Mouse (Mus musculus): ENCODE measurements around the gene Iqce. TPM values are rescaled to one million over a fixed set of nuclear protein-coding genes. Genes with fewer than 3 reads are reported as not detected.

Gene Iqce
- polyA plus RNA-seq, 1 experiment from 2014 or later = 25.1 TPM

GRCm38 (mm10) chr5:140633432-140633831, 68.7 kb downstream of the Iqce start:
- WGBS = 86% methylated on average over 7 of the region's 7 CpGs
- no peak; the same call in 1 of the 2 replicates for ATAC-seq (replicated peaks)

DNA sequence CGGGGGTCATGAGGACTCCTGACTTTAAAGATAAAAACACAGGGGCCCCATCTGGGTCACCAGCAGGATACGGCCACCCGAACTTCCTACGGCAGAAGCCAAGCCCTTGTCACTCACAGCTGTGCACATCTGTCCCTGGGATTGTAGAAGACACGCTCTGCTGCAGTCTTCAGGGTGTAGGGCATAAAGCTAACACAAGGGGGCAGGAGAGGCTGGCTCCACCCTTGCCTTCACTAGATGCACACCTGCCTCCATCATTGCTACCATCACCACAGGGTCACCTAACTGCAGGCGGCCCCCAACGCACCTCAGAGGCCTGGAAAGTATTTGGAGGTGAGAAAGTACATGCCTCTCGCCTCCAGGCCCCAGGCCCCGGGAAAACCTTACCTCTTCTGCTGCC, 73.2 kb downstream of the Iqce start:
- 96% methylated on average over 9 of the region's 9 CpGs for WGBS
- Histone ChIP-seq H3K4me3 (no peak overlapping the region), H3K27me3 (no peaks in the 10 kb centered on the region), H3K4me1 (0 out of 2 replicates have a peak, but pooled peaks cover 7% of the 10 kb centered on the region), H3K36me3 (peaks cover 94% of the 10 kb centered on the region), H3K4me2 (replicated peaks) (no peak overlapping the region), H3K9ac (replicated peaks) (no peak overlapping the region), H3K9me3 (no peaks in the 10 kb centered on the region), H3K27ac (replicated peaks) (no peak overlapping the region)
- no peak for ATAC-seq (replicated peaks)

More at GRCm38 (mm10) chr5:140633432-140633831, 68.7 kb downstream of the Iqce start:
- H3K9me3 ChIP-seq = no peaks in the 10 kb centered on the region
- H3K9ac ChIP-seq (replicated peaks) = no peak overlapping the region
- peaks cover 11% of the 10 kb centered on the region for H3K4me1 ChIP-seq
- H3K27ac ChIP-seq (replicated peaks) = no peak overlapping the region
- H3K4me2 ChIP-seq (replicated peaks) = no peak overlapping the region
- H3K36me3 ChIP-seq = peaks cover 87% of the 10 kb centered on the region
- H3K27me3 ChIP-seq = no peaks in the 10 kb centered on the region
- H3K4me3 ChIP-seq = no peak overlapping the region

DNA sequence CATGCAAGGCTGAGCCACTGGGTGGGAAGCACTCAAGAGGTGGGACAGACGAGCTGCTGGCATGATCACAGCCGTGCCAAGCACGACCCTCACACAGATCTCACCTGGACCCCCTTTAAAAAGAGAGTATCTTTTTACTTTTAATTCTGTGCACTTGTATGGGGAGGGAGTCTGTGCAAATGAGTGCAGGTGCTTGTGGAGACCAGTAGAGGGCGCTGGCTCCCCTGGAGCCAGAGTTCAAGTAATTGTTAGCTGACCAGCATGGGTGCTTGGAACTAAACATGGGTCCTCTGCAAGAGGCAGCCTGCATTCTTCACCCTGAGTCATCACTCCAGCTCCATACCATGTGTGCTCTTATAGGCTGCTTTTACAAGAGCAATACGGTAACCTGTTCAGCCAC, 74.6 kb downstream of the Iqce start:
- Histone ChIP-seq H3K27me3 (no peaks in the 10 kb centered on the region), H3K4me1 (0 out of 2 replicates have a peak, but pooled peaks cover 7% of the 10 kb centered on the region), H3K36me3 (peaks cover 94% of the 10 kb centered on the region), H3K4me3 (no peak overlapping the region), H3K27ac (replicated peaks) (no peak overlapping the region), H3K9ac (replicated peaks) (no peak overlapping the region), H3K4me2 (replicated peaks) (no peak overlapping the region), H3K9me3 (no peaks in the 10 kb centered on the region)
- 91% methylated on average over 5 of the region's 5 CpGs for WGBS
- ATAC-seq (replicated peaks) = no peak

DNA sequence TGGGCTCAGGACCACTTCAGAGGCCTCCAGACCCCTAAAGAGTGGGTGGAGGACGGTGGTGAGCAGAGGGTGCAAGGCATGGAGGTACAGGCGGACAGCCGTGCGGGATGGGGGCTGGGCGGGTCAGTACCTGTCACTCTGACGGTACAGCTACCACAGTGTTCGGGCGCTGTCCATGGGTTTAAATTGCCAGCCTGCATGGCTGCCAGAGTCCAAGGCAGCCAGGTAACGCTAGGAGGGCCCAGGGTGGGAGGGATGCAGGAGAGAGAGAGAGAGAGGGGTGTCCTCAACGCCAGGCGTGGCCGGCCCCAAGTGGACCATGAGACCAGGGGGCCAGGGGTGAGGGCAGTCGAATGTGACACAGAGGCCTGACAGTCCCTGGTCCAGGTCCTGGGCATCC, 77.2 kb downstream of the Iqce start:
- H3K4me1 ChIP-seq = peaks cover 14% of the 10 kb centered on the region
- peaks cover 85% of the 10 kb centered on the region for H3K36me3 ChIP-seq
- H3K4me3 ChIP-seq = no peak overlapping the region
- no peak overlapping the region for H3K27ac ChIP-seq (replicated peaks)
- H3K4me2 ChIP-seq (replicated peaks) = no peak overlapping the region
- no peaks in the 10 kb centered on the region for H3K9me3 ChIP-seq
- no peak for ATAC-seq (replicated peaks)
- no peak overlapping the region for H3K9ac ChIP-seq (replicated peaks)
- 91% methylated on average over 12 of the region's 13 CpGs for WGBS
- no peaks in the 10 kb centered on the region for H3K27me3 ChIP-seq

DNA sequence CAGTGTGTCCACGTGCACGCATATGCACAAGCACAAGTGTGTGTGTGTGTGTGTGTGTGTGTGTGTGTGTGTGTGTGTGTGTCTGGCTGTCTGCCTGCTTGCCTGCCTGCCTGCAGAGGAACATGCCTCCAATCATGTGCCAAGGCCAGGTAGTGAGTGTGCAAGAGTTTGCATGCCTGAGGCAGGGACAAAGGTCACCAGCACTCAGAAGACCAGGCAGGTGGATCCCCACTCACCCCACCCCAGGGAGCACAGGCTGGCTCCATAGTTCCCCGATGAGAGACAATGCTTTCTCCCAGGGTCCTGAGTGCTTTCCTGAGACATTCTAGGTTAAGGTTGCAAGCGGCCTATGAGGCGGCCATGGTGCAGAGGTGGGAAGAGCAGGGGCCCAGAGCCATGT, 77.9 kb downstream of the Iqce start:
- ATAC-seq (replicated peaks) = no peak
- 84% methylated on average over 5 of the region's 5 CpGs for WGBS
- H3K4me1 ChIP-seq = peaks cover 14% of the 10 kb centered on the region
- H3K9me3 ChIP-seq = no peaks in the 10 kb centered on the region
- H3K27me3 ChIP-seq = no peaks in the 10 kb centered on the region
- no peak overlapping the region for H3K4me3 ChIP-seq
- no peak overlapping the region for H3K27ac ChIP-seq (replicated peaks)
- H3K36me3 ChIP-seq = peaks cover 77% of the 10 kb centered on the region
- H3K4me2 ChIP-seq (replicated peaks) = no peak overlapping the region
- H3K9ac ChIP-seq (replicated peaks) = no peak overlapping the region

DNA sequence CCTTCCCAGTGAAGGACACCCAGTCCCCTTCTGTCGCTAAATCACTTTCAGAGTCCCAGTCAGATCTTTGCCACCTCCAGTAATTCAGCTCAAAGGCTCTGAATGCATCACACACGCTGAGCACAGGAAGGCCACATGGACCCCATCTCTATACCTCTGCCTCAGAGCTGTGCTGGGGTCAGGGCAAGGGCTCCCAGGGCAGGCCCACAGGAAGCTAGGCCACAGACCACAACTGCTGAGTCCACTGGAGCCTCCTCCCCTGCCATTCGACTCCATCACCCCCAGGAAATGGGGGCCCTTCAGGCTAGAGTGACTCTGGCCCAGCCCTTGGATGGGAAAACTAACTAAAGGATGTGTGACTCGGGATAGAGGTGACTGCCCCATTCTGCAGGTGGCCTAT, 78.4 kb downstream of the Iqce start:
- ATAC-seq (replicated peaks) = no peak
- H3K27ac ChIP-seq (replicated peaks) = no peak overlapping the region
- no peak overlapping the region for H3K4me2 ChIP-seq (replicated peaks)
- H3K27me3 ChIP-seq = no peaks in the 10 kb centered on the region
- H3K9ac ChIP-seq (replicated peaks) = no peak overlapping the region
- 78% methylated on average over 4 of the region's 4 CpGs for WGBS
- H3K4me1 ChIP-seq = peaks cover 14% of the 10 kb centered on the region
- no peaks in the 10 kb centered on the region for H3K9me3 ChIP-seq
- no peak overlapping the region for H3K4me3 ChIP-seq
- peaks cover 73% of the 10 kb centered on the region for H3K36me3 ChIP-seq

DNA sequence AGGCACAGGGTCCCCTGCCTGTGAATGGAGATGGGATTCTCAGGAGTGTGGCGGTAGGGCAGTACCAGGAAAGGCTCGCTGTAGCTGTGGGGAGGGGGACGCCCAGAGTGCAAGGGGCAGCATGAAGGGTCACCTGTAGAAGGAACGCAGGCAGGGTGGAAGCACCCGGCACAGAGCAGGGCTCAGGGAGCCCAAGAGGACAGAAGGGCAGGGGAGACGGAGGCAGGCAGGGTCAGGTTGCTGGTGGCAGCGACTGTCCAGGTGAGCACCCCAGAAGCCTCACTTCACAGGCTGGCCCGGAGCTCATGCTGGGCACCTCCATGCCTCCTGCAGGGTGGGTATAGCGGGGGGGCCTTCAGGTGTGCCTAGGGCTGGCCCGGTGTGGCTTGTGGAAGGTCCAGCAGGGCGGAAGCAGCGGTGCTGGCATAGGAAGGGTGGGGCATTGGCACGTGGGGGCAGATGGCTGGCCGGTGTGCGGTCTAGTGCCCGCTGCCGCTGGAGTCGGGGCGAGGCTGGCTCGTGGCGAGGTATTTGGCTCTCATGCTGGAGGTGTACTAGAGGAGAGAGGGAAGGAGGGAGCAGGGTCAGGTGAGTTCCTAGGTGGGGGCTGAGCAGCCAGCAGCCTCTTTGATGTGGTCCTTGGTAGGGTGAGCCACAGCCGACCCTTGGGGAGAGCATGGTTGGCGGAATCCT, 79.1 kb downstream of the Iqce start:
- no peak overlapping the region for H3K4me2 ChIP-seq (replicated peaks)
- no peak for ATAC-seq (replicated peaks)
- no peaks in the 10 kb centered on the region for H3K9me3 ChIP-seq
- H3K27me3 ChIP-seq = no peaks in the 10 kb centered on the region
- peaks cover 66% of the 10 kb centered on the region for H3K36me3 ChIP-seq
- peaks cover 14% of the 10 kb centered on the region for H3K4me1 ChIP-seq
- no peak overlapping the region for H3K4me3 ChIP-seq
- no peak overlapping the region for H3K9ac ChIP-seq (replicated peaks)
- 0 out of 2 replicates have a peak overlapping the region, but pooled peaks have one; percentile 47 for H3K27ac ChIP-seq (replicated peaks)
- 93% methylated on average over 23 of the region's 23 CpGs for WGBS

GRCm38 (mm10) chr5:140621517-140621916, 80.7 kb downstream of the Iqce start:
- Histone ChIP-seq H3K27ac (replicated peaks) (peak overlapping the region; percentile 47), H3K9ac (replicated peaks) (no peak overlapping the region)

DNA sequence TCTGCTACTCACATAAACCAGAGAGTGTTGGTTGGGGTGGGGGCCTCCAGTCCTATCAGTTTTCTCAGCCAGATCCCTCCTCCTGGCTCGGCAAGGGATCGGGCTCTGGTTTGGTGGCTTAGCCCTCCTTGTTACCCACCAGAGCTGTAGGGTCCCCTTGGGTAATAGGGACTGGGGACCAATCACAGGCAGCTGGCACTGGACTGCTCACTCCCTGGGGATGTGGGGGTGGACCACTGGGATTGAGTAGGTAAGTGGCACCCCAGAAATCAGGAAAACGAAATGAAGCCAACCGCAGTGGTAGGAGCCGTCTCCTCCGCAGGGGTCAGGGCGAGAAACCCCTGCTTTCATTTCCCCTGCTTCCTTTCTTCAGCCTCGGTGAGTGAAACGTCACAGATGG, 81.1 kb downstream of the Iqce start:
- no peak for ATAC-seq (replicated peaks)
- peaks cover 46% of the 10 kb centered on the region for H3K36me3 ChIP-seq
- no peak overlapping the region for H3K4me3 ChIP-seq
- H3K9ac ChIP-seq (replicated peaks) = no peak overlapping the region
- H3K9me3 ChIP-seq = no peaks in the 10 kb centered on the region
- 0 out of 2 replicates have a peak overlapping the region, but pooled peaks have one; percentile 29 for H3K27ac ChIP-seq (replicated peaks)
- H3K27me3 ChIP-seq = no peaks in the 10 kb centered on the region
- H3K4me1 ChIP-seq = peaks cover 9% of the 10 kb centered on the region
- H3K4me2 ChIP-seq (replicated peaks) = no peak overlapping the region
- 69% methylated on average over 9 of the region's 9 CpGs for WGBS

More at GRCm38 (mm10) chr5:140621517-140621916, 80.7 kb downstream of the Iqce start:
- Histone ChIP-seq H3K4me2 (replicated peaks) (no peak overlapping the region), H3K27me3 (no peaks in the 10 kb centered on the region), H3K9me3 (no peaks in the 10 kb centered on the region), H3K4me3 (no peak overlapping the region), H3K36me3 (peaks cover 50% of the 10 kb centered on the region), H3K4me1 (peaks cover 12% of the 10 kb centered on the region)
- ATAC-seq (replicated peaks) = no peak; the same call in 1 of the 2 replicates
- 58% methylated on average over 10 of the region's 10 CpGs for whole genome bisulfite sequencing

- Histone ChIP-seq H3K27me3 (no peaks in the 10 kb centered on the region), H3K4me3 (no peak overlapping the region), H3K9me3 (no peaks in the 10 kb centered on the region), H3K36me3 (peaks cover 41% of the 10 kb centered on the region), H3K4me2 (replicated peaks) (no peak overlapping the region), H3K27ac (replicated peaks) (peak overlapping the region; percentile 25), H3K9ac (replicated peaks) (no peak overlapping the region), H3K4me1 (peaks cover 10% of the 10 kb centered on the region)
- ATAC-seq (replicated peaks) = peak; percentile 26
- 45% methylated on average over 7 of the region's 7 CpGs for WGBS
Measured at GRCm38 (mm10) chr5:140619895-140620736, 82.1 kb downstream of the Iqce start.

- Histone ChIP-seq H3K9me3 (no peaks in the 10 kb centered on the region), H3K36me3 (peaks cover 32% of the 10 kb centered on the region), H3K27ac (replicated peaks) (peak overlapping the region; percentile 25), H3K4me3 (no peak overlapping the region), H3K9ac (replicated peaks) (no peak overlapping the region), H3K4me2 (replicated peaks) (no peak overlapping the region), H3K4me1 (peaks cover 11% of the 10 kb centered on the region), H3K27me3 (no peaks in the 10 kb centered on the region)
- peak; percentile 23; the same call in 1 of the 2 replicates for ATAC-seq (replicated peaks)
- WGBS = 15% methylated on average over 6 of the region's 6 CpGs
Measured at GRCm38 (mm10) chr5:140619151-140619771, 82.9 kb downstream of the Iqce start.

GRCm38 (mm10) chr5:140617714-140618113, 84.5 kb downstream of the Iqce start:
- H3K27ac ChIP-seq (replicated peaks) = no peak overlapping the region
- peaks cover 17% of the 10 kb centered on the region for H3K36me3 ChIP-seq
- no peaks in the 10 kb centered on the region for H3K27me3 ChIP-seq
- WGBS = 83% methylated on average over 5 of the region's 5 CpGs
- peaks cover 16% of the 10 kb centered on the region for H3K4me1 ChIP-seq
- no peaks in the 10 kb centered on the region for H3K9me3 ChIP-seq
- no peak overlapping the region for H3K9ac ChIP-seq (replicated peaks)
- no peak overlapping the region for H3K4me3 ChIP-seq
- no peak for ATAC-seq (replicated peaks)
- H3K4me2 ChIP-seq (replicated peaks) = no peak overlapping the region

Data from forebrain, embryonic 15.5 days (tissue).